Mouse (Mus musculus): ENCODE measurements at regions not wholly inside any gene's neighbourhood (a gene's known extent, or its start where the extent isn't known, plus 50 kb on each side); places are given as distances from the start of the nearest gene placed in this dataset.

DNA sequence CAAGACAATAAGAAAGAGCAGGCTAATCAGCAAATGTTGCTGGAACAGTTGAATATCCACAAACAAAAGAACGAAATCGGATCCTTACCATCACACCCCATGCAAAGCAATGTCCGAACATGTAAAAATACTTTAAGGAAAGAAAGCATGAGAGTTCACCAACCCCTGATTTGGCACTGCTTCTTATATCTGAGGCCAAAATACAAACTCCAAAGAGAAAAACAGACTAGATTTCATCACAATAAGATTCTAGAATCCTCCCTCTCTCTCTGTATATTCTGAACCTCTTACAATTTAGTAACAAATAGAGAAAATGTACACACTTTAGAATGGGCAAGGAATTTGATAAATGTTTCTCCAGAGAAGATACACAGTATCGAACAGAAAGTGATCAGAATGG is 315.9 kb upstream of the Zmiz1 start:
- Histone ChIP-seq H3K4me3 (ENCODE audit: control insufficient read depth in 1 of 2, insufficient read depth in 1 of 2, low read depth in 2 of 2, low read length in 2 of 2) (no peak overlapping the region), H3K9ac (ENCODE audit: control insufficient read depth, low read depth, low read length, poor library complexity, severe bottlenecking) (no peak overlapping the region), H3K79me2 (ENCODE audit: control insufficient read depth, insufficient read depth, low read length, poor library complexity) (no peaks in the 10 kb centered on the region), H3K27me3 (ENCODE audit: control insufficient read depth in 1 of 2, insufficient read depth in 2 of 2, low read length in 2 of 2) (no peaks in the 10 kb centered on the region), H3K9me3 (replicated peaks; ENCODE audit: insufficient read depth, low read length) (no peaks in the 10 kb centered on the region), H3K27ac (ENCODE audit: control insufficient read depth, low read depth, low read length) (no peak overlapping the region), H3K36me3 (ENCODE audit: control insufficient read depth in 1 of 2, insufficient read depth in 2 of 2, low read length in 2 of 2) (no peaks in the 10 kb centered on the region), H3K4me1 (ENCODE audit: control insufficient read depth in 1 of 2, insufficient read depth in 2 of 2, low read length in 2 of 2) (no peaks in the 10 kb centered on the region)
- TF ChIP-seq SIN3A (IDR thresholded peaks at IDR 0.05; ENCODE audit: low read length) (no peak), MYC (IDR thresholded peaks at IDR 0.05; ENCODE audit: low read depth, low read length) (no peak), MAFK (IDR thresholded peaks at IDR 0.05; ENCODE audit: borderline replicate concordance, low read depth, low read length) (no peak), SMC3 (IDR thresholded peaks at IDR 0.05; ENCODE audit: low read depth, low read length) (no peak), HCFC1 (IDR thresholded peaks at IDR 0.05; ENCODE audit: low read depth, low read length) (no peak), USF1 (IDR thresholded peaks at IDR 0.05; ENCODE audit: low read depth, low read length) (no peak), ZNF384 (IDR thresholded peaks at IDR 0.05; ENCODE audit: low read depth, low read length) (no peak), KAT2A (conservative IDR thresholded peaks at IDR 0.05; ENCODE audit: low read depth, low read length) (no peak), ZKSCAN1 (IDR thresholded peaks at IDR 0.05; ENCODE audit: low read depth, low read length) (no peak), POLR2AphosphoS5 (IDR thresholded peaks at IDR 0.05; ENCODE audit: borderline replicate concordance, low read depth, low read length) (no peak), POLR2AphosphoS2 (IDR thresholded peaks at IDR 0.05; ENCODE audit: low read length) (no peak), ZMIZ1 (IDR thresholded peaks at IDR 0.05; ENCODE audit: low read depth, low read length) (no peak), ELF1 (IDR thresholded peaks at IDR 0.05; ENCODE audit: low read depth, low read length) (no peak), MAX (IDR thresholded peaks at IDR 0.05; ENCODE audit: low read length) (no peak), USF2 (IDR thresholded peaks at IDR 0.05; ENCODE audit: borderline replicate concordance in 1 of 2, insufficient read depth in 1 of 2, low read depth in 1 of 2, low read length in 2 of 2) (no peak), MXI1 (IDR thresholded peaks at IDR 0.05; ENCODE audit: low read depth, low read length) (no peak)
- no peak for DNase-seq (ENCODE audit: low read depth, low spot score)

DNA sequence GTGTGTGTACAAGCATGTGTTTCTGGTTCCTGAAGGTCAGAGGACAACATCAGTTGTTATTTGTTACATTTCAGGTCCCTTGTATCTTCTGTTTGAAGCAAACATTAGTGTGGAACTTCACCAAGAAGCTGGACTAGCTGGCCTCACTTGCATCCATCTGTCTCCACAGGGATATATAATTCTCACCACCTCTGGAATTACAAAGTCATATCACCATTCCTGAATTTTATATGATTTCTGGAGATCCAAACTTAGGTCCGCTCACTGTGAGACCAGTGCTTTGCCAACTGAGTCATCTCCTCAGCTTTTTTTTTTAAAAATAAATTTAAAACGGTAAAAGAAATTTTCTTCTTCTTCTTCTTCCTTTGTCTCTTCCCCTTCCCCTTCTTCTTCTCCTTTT is 311.3 kb upstream of the Zmiz1 start:
- no peak overlapping the region for H3K9ac ChIP-seq (ENCODE audit: control insufficient read depth, low read depth, low read length, poor library complexity, severe bottlenecking)
- no peaks in the 10 kb centered on the region for H3K27me3 ChIP-seq (ENCODE audit: control insufficient read depth in 1 of 2, insufficient read depth in 2 of 2, low read length in 2 of 2)
- DNase-seq (ENCODE audit: low read depth, low spot score): no peak
- no peak overlapping the region for H3K27ac ChIP-seq (ENCODE audit: control insufficient read depth, low read depth, low read length)
- no peaks in the 10 kb centered on the region for H3K4me1 ChIP-seq (ENCODE audit: control insufficient read depth in 1 of 2, insufficient read depth in 2 of 2, low read length in 2 of 2)
- no peaks in the 10 kb centered on the region for H3K79me2 ChIP-seq (ENCODE audit: control insufficient read depth, insufficient read depth, low read length, poor library complexity)
- TF ChIP-seq MAZ (IDR thresholded peaks at IDR 0.05; ENCODE audit: low read depth, low read length) (no peak), USF1 (IDR thresholded peaks at IDR 0.05; ENCODE audit: low read depth, low read length) (no peak)
- H3K4me3 ChIP-seq (ENCODE audit: control insufficient read depth in 1 of 2, insufficient read depth in 1 of 2, low read depth in 2 of 2, low read length in 2 of 2): no peak overlapping the region
- H3K36me3 ChIP-seq (ENCODE audit: control insufficient read depth in 1 of 2, insufficient read depth in 2 of 2, low read length in 2 of 2): no peaks in the 10 kb centered on the region
- H3K9me3 ChIP-seq (replicated peaks; ENCODE audit: insufficient read depth, low read length): no peaks in the 10 kb centered on the region
